Mouse (Mus musculus) neural tube, embryonic 11.5 days (tissue): ENCODE measurements around the gene Mdn1. TPM values are rescaled to one million over a fixed set of nuclear protein-coding genes. Genes with fewer than 3 reads are reported as not detected.

Source experiments
- ATAC-seq: fragments of 200-750 bp; cut with Nextera tagmentation; 2 replicates; pipeline ENCODE4 v1.8.0; 2017; ENCODE audit warnings: moderate number of reproducible peaks, mild to moderate bottlenecking, moderate TSS enrichment, moderate library complexity; ENCODE audit not compliant: insufficient read depth, low FRiP score, low TSS enrichment
- DNase-seq: peaks from one replicate; pipeline ENCODE4 v3.0.0-alpha.2; 2015; ENCODE audit warnings: low spot score
- H3K27ac ChIP-seq: fragments of 300-500 bp; sonication (generic); 2 replicates; pipeline ENCODE4 v1.5.1; 2014; ENCODE audit warnings: low read depth, mild to moderate bottlenecking, low read length
- H3K27me3 ChIP-seq: fragments of 300-500 bp; sonication (generic); 2 replicates; pipeline ENCODE4 v1.6.1; 2014; ENCODE audit warnings: mild to moderate bottlenecking, low read length, mixed read lengths; ENCODE audit not compliant: control insufficient read depth, insufficient read depth
- H3K36me3 ChIP-seq: fragments of 300-500 bp; sonication (generic); 2 replicates; pipeline ENCODE4 v1.6.1; 2014; ENCODE audit warnings: mild to moderate bottlenecking, low read length, moderate library complexity, mixed read lengths; ENCODE audit not compliant: control insufficient read depth, insufficient read depth
- H3K4me1 ChIP-seq: fragments of 300-500 bp; sonication (generic); 2 replicates; pipeline ENCODE4 v1.6.1; 2014; ENCODE audit warnings: low read length, mixed read lengths; ENCODE audit not compliant: control insufficient read depth, insufficient read depth
- H3K4me2 ChIP-seq: fragments of 300-500 bp; sonication (generic); 2 replicates; pipeline ENCODE4 v1.6.1; 2014; ENCODE audit warnings: low read depth, mild to moderate bottlenecking, moderate library complexity
- H3K4me3 ChIP-seq: fragments of 300-500 bp; sonication (generic); 2 replicates; pipeline ENCODE4 v1.5.1; 2014; ENCODE audit warnings: low read depth, low read length
- H3K9ac ChIP-seq: fragments of 300-500 bp; sonication (generic); 2 replicates; pipeline ENCODE4 v1.6.1; 2014; ENCODE audit warnings: mild to moderate bottlenecking, low read length
- H3K9me3 ChIP-seq: fragments of 300-500 bp; sonication (generic); 2 replicates; pipeline ENCODE4 v1.6.1; 2016; ENCODE audit warnings: low read length; ENCODE audit not compliant: control insufficient read depth
- WGBS: fragments of 180-500 bp; shearing (Covaris S2); extraction: QIAGEN DNeasy Blood & Tissue Kit; methylation state at CpG from one replicate; pipeline ENCODE4 v1.1.7; 2014; 5-methylcytosine and 5-hydroxymethylcytosine counted together
- polyA plus RNA-seq: library from polyadenylated mRNA; unstranded; fragments of >200 nt; fragmentation: Nextera tagmentation; extraction: Ambion mirVana; gene quantifications from 2 replicates; pipeline ENCODE4 v1.2.1, GENCODE M21; 2014

The Mdn1 gene
- polyA plus RNA-seq, 1 experiment from 2014 or later: 18.9 TPM

DNA sequence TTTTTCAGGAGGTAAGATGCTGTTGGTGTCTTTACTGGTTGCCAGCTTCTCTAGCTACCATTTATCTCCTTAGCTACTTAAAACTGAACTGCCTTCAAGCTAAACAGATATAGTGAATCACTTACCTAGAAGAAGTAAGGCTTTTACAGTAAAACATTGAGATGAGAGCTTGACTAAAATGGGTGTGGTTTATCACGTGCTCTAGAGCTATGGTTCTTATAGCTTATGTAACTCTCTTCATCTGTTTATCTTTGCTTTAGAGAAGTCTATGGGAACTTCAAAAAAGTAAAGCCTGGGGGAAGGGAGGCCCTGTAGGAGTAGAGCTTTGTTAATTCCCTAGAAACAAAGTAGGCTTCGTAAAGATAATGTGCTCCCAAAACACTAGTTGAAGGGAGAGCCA, 17.1 kb downstream of the Mdn1 start:
- no peak overlapping the region for H3K9ac ChIP-seq
- no peaks in the 10 kb centered on the region for H3K4me1 ChIP-seq
- H3K27me3 ChIP-seq: no peaks in the 10 kb centered on the region
- H3K4me3 ChIP-seq: no peak overlapping the region
- no peak overlapping the region for H3K27ac ChIP-seq
- peaks cover 12% of the 10 kb centered on the region for H3K36me3 ChIP-seq
- DNase-seq (no peak), ATAC-seq (no peak)
- no peaks in the 10 kb centered on the region for H3K9me3 ChIP-seq
- whole genome bisulfite sequencing: 95% methylated on average over 2 of the region's 2 CpGs
- H3K4me2 ChIP-seq: no peak overlapping the region

DNA sequence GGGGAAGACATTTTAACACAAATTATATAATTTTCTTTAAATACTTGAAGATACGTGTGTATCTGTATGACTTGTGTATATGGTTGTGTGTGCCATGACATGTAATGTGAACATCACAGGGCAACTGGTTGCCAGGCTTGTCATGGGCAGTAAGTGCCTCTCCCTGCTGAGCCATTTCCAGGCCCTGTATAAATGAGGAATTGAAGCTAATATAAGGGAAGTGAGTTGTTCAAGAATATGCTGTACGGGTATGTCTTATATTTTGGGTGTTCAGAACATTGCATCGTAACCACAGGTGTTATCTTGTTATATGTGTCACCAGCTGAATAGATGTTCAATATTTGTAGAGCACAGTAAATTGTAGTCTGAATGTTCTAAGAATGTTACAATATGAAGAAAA, 20.6 kb downstream of the Mdn1 start:
- ATAC-seq (no peak), DNase-seq (no peak)
- H3K4me1 ChIP-seq: no peaks in the 10 kb centered on the region
- H3K9ac ChIP-seq: no peak overlapping the region
- no peaks in the 10 kb centered on the region for H3K9me3 ChIP-seq
- no peaks in the 10 kb centered on the region for H3K27me3 ChIP-seq
- no peak overlapping the region for H3K4me3 ChIP-seq
- no peak overlapping the region for H3K27ac ChIP-seq
- peaks cover 11% of the 10 kb centered on the region for H3K36me3 ChIP-seq
- H3K4me2 ChIP-seq: no peak overlapping the region
- 93% methylated on average over 3 of the region's 3 CpGs for WGBS

- Histone ChIP-seq H3K36me3 (peaks cover 13% of the 10 kb centered on the region), H3K27ac (no peak overlapping the region), H3K4me1 (no peaks in the 10 kb centered on the region), H3K4me3 (no peak overlapping the region), H3K27me3 (no peaks in the 10 kb centered on the region), H3K9ac (no peak overlapping the region), H3K4me2 (no peak overlapping the region), H3K9me3 (no peaks in the 10 kb centered on the region)
- ATAC-seq (no peak), DNase-seq (no peak)
- whole genome bisulfite sequencing: 73% methylated on average over 3 of the region's 3 CpGs
Measured at GRCm38 (mm10) chr4:32680843-32681242, 23.9 kb downstream of the Mdn1 start.

DNA sequence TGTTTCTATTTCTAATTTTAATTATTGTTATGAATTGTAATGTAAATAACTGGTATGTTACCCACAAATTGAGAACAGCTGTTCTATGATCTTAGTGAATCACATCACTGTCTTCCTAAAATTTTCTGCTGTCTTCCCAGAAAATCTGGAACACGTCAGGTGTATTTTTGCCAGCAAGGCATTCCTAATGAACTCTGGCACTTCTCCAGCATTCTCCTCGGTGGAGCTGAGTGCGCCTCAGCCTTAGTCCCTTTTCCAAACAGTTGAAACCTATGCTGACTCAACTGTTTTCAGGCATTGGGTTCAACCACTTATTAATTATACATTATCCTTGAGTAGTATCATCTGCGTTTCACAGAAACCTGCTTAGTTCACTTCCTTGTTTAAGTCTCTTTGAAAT, 25.6 kb downstream of the Mdn1 start:
- Histone ChIP-seq H3K4me3 (no peak overlapping the region), H3K27ac (no peak overlapping the region), H3K4me2 (no peak overlapping the region), H3K4me1 (no peaks in the 10 kb centered on the region), H3K9me3 (no peaks in the 10 kb centered on the region), H3K36me3 (peaks cover 11% of the 10 kb centered on the region), H3K27me3 (no peaks in the 10 kb centered on the region), H3K9ac (no peak overlapping the region)
- ATAC-seq: no peak
- 92% methylated on average over 4 of the region's 4 CpGs for WGBS
- no peak for DNase-seq

DNA sequence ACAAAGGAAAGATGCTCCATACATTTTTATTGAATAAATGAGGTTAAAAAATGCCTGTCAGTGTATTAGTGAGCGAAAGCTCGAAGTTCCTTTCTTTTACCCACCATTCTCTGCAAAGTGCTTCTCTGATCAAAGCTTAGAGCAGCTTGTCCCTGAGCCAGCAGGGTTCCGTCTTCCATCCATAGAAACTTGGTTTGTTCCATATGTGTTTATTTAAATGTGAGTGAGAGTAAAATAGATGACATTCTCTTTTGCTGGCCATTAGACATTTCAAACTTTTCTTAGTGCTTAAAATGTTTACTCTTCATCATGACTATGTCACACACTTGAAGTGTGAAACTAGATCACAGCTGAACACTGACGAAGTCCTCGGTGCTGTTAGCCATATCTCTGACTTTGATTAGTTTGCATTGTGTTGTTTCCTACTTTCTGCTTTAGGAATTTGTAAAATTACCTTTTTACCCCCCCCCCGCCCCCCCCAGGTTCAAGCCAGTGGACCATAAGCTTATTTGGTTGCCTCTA, 26.2 kb downstream of the Mdn1 start:
- Histone ChIP-seq H3K4me3 (no peak overlapping the region), H3K36me3 (peaks cover 10% of the 10 kb centered on the region), H3K27ac (no peak overlapping the region), H3K4me2 (no peak overlapping the region), H3K9ac (no peak overlapping the region), H3K9me3 (no peaks in the 10 kb centered on the region), H3K27me3 (no peaks in the 10 kb centered on the region), H3K4me1 (no peaks in the 10 kb centered on the region)
- WGBS: 89% methylated on average over 6 of the region's 6 CpGs
- ATAC-seq (no peak), DNase-seq (no peak)

DNA sequence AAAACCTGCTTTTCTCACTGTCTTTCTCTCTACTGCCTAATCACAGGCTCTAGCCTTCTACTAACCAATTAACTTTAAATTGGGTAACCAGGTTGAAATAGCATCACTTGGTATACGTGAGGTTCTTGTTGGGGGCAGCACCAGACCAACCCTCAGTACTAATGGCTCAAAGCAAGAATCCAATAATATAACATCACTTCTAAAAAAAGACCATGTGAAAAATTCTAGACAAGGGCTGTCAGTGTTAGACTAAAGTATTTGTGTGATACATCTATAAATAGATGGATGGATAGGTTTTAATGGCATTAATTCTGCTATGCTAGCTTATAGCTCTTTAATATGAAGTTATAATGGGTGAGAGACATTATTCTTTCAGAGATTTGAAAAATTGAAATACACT, 60.8 kb downstream of the Mdn1 start:
- H3K4me3 ChIP-seq: no peak overlapping the region
- DNase-seq: no peak
- 94% methylated on average over 1 of the region's 1 CpGs for WGBS
- H3K4me1 ChIP-seq: no peaks in the 10 kb centered on the region
- no peak overlapping the region for H3K4me2 ChIP-seq
- no peak overlapping the region for H3K27ac ChIP-seq
- H3K9me3 ChIP-seq: no peaks in the 10 kb centered on the region
- peaks cover 14% of the 10 kb centered on the region for H3K36me3 ChIP-seq
- H3K9ac ChIP-seq: no peak overlapping the region
- H3K27me3 ChIP-seq: no peaks in the 10 kb centered on the region
- ATAC-seq: no peak

GRCm38 (mm10) chr4:32745394-32745793, 88.5 kb downstream of the Mdn1 start:
- Histone ChIP-seq H3K27ac (no peak overlapping the region), H3K36me3 (peaks cover 20% of the 10 kb centered on the region), H3K9ac (no peak overlapping the region), H3K9me3 (no peaks in the 10 kb centered on the region), H3K4me1 (no peaks in the 10 kb centered on the region), H3K27me3 (no peaks in the 10 kb centered on the region), H3K4me3 (no peak overlapping the region), H3K4me2 (no peak overlapping the region)
- WGBS: 90% methylated on average over 6 of the region's 6 CpGs
- no peak for DNase-seq
- no peak for ATAC-seq

DNA sequence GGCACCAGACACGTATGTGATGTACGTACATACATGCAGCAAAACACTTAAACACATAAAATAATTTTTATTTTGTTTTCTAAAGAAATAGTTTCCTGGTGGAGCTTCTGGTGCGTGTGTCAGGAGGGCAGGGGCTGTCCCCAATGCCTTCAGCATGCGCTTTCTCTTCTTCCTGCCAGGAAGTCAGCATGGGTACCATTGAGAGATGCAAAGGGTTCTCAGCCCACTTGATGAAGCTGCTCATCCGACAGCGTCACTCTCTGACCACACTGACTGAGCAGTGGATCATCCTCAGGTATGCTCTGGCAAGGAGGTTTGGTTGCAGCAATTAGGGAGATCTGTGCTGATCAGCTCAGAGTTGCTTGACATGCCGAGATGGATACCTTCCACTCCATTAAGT, 91.5 kb downstream of the Mdn1 start:
- H3K4me1 ChIP-seq: no peaks in the 10 kb centered on the region
- peaks cover 18% of the 10 kb centered on the region for H3K36me3 ChIP-seq
- H3K9ac ChIP-seq: no peak overlapping the region
- no peak overlapping the region for H3K4me2 ChIP-seq
- ATAC-seq (no peak), DNase-seq (no peak)
- H3K4me3 ChIP-seq: no peak overlapping the region
- no peaks in the 10 kb centered on the region for H3K27me3 ChIP-seq
- no peak overlapping the region for H3K27ac ChIP-seq
- no peaks in the 10 kb centered on the region for H3K9me3 ChIP-seq
- WGBS: 96% methylated on average over 7 of the region's 7 CpGs

DNA sequence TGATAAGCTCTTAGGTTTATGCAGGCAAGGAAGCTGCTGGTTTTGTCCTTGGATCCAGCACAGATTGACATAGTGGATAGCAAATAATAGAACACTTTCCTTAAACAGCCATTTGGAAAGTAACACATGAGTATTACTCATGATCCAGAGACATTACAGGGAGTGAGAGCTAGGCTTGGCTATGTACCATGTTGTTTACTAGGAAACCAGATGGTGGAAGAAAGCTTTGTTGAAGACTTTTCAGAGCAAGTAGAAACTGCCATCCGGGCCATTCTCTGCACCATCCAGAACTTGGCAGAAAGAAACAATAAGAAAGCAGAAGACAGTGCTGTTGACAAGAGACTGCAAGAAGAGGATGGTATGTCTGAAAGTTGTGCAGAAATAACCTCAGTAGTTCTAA, 93.8 kb downstream of the Mdn1 start:
- Histone ChIP-seq H3K27me3 (no peaks in the 10 kb centered on the region), H3K27ac (no peak overlapping the region), H3K4me2 (no peak overlapping the region), H3K9ac (no peak overlapping the region), H3K9me3 (no peaks in the 10 kb centered on the region), H3K4me3 (no peak overlapping the region), H3K4me1 (no peaks in the 10 kb centered on the region), H3K36me3 (peaks cover 15% of the 10 kb centered on the region)
- WGBS: 97% methylated on average over 1 of the region's 1 CpGs
- no peak for ATAC-seq
- DNase-seq: no peak
